Mouse (Mus musculus) layer of hippocampus, postnatal 25 days (tissue): Measurements from ENCODE around the gene Aldh1l1. TPM values are rescaled to one million over a fixed set of nuclear protein-coding genes. Genes with fewer than 3 reads are reported as not detected.

Experiments used
- DNase-seq, 2 experiments: peaks; one replicate each; pipeline ENCODE4 v3.0.0; 2022; ENCODE audit warnings: mixed read lengths in 2 of 2, low spot score in 1 of 2; ENCODE audit errors: extremely low spot score in 1 of 2
- total RNA-seq, 2 experiments: library from RNA; stranded (reverse); gene quantifications; 2 replicates each; pipeline ENCODE4 v1.2.3; 2021

Aldh1l1 gene
- total RNA-seq, 2 experiments from 2014 or later, result 45.0 to 48.4 TPM

GRCm38 (mm10) chr6:90648391-90648790 is 162.2 kb downstream of the Aldh1l1 start:
- no peak for DNase-seq

- no peak for DNase-seq
Measured at GRCm38 (mm10) chr6:90649279-90649678, 163.1 kb downstream of the Aldh1l1 start.

Other genes starting within 250 kb of the Aldh1l1 start
- not detected for gene Vmn1r54, start 240.1 kb upstream of the Aldh1l1 start, total RNA-seq
- not detected for gene BC048671, start 185.2 kb upstream of the Aldh1l1 start, total RNA-seq
- not detected for gene Chst13, start 161.2 kb upstream of the Aldh1l1 start, total RNA-seq
- not detected for gene Uroc1, start 153.1 kb upstream of the Aldh1l1 start, total RNA-seq
- gene Zxdc, start 116.9 kb upstream of the Aldh1l1 start, total RNA-seq, result 10 to 100 TPM; 28.5 to 31.5 TPM
- gene Cfap100, start 57.6 kb upstream of the Aldh1l1 start, total RNA-seq, result 10 to 100 TPM in 1 of 2 experiments, 1 to 10 TPM in 1; 8.3 to 15.7 TPM
- gene Klf15, start 23.9 kb upstream of the Aldh1l1 start, total RNA-seq, result 10 to 100 TPM; 22.3 to 31.5 TPM
- 1 to 10 TPM; 3.7 to 4.6 TPM for gene Slc41a3, start 118.3 kb downstream of the Aldh1l1 start, total RNA-seq